Mouse (Mus musculus) kidney, adult 2 months (tissue): ENCODE measurements around the gene Fbxl19.

Experiments
- CTCF ChIP-seq: fragments of 200-500 bp; conservative IDR thresholded peaks from 2 replicates; pipeline ENCODE4 v1.5.1; 2011; ENCODE audit warnings: low read depth, mild to moderate bottlenecking, control low read depth, low read length, moderate library complexity, mixed read lengths; ENCODE audit not compliant: insufficient read depth, insufficient read length
- POLR2A ChIP-seq: fragments of 200-500 bp; IDR thresholded peaks from one replicate; pipeline ENCODE4 v1.6.1; 2011; ENCODE audit warnings: low read depth, low read length, control low read depth

GRCm38 (mm10) chr7:127769651-127770038 lies 25.3 kb downstream of the Fbxl19 start, which contains the start of gene Orai3:
- TF ChIP-seq CTCF = no peak
- TF ChIP-seq POLR2A = peak; percentile 87
